Mouse (Mus musculus): ENCODE results near the gene Gm10961.

GRCm38 (mm10) chr3:107625536-107625935 lies 5.6 kb upstream of the Gm10961 start:
- TF ChIP-seq CTCF (IDR thresholded peaks at IDR 0.05) (no peak), EP300 (IDR thresholded peaks at IDR 0.05) (no peak)

Data from lung, postnatal 0 days (tissue).